Mouse (Mus musculus): ENCODE measurements around the gene Rmnd1.

DNA sequence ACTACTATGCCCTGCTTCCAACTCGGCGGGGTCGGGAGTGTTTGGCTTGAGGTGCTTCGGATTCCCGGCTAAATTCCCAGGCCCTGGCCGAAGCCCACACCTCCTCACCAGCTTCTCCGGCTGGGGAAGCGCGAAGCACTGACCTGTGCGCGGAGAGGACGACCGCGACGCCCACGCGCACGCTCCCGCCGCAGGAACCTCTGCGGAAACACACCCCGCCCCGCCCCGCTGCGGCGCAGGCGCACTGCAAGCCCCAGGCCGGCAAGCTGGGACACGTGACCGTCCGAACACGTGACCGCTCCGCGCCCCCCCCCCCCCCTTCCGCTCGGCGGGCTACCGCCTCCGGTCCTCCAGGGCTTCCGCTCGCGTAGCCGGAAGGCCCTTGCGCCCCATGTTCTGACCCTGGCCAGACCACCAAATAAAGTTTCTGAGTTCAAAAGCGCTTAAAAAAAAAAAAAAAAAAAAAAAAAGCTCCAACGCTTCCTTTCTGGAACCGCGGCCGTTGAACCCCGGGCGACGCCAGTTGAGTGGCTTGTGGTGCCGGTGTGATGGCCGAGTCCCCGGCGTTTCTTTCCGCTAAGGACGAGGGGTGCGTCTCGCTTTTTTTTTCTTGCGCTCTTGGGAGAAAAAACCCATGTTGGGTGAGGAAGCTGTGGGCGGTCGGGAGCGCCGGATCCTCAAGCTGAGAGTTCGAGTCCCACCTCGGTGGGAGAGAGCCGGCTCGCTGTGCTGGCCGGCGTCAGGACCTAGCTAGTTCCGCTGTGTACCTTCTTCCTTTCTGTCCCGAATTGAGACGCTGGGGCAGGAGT is at the start of gene Rmnd1, which contains the start of gene Armt1:
- TF ChIP-seq CTCF (IDR thresholded peaks at IDR 0.05; ENCODE audit: low read depth) (no peak), EP300 (IDR thresholded peaks at IDR 0.05; ENCODE audit: low read depth) (no peak; the same call in none of the 2 replicates)
